Mouse (Mus musculus) neural tube, embryonic 14.5 days (tissue): ENCODE results near the gene Sos2. TPM values are rescaled to one million over a fixed set of nuclear protein-coding genes. Genes with fewer than 3 reads are reported as not detected.
"Not testable (repeated sequence)": the region's sequence is repeated elsewhere in the genome, so short reads cannot be mapped to it uniquely, and the experiment has no call there.

Experiments used
- ATAC-seq: fragments of 200-750 bp; cut with Nextera tagmentation; 2 replicates; pipeline ENCODE4 v1.8.0; 2017; ENCODE audit warnings: low read depth, mild to moderate bottlenecking, moderate TSS enrichment, moderate library complexity
- H3K27ac ChIP-seq: fragments of 300-500 bp; sonication (generic); 2 replicates; pipeline ENCODE4 v1.5.1; 2014; ENCODE audit warnings: low read depth, mild to moderate bottlenecking, control low read depth, low read length, moderate library complexity, mixed read lengths
- H3K27me3 ChIP-seq: fragments of 300-500 bp; sonication (generic); 2 replicates; pipeline ENCODE4 v1.6.1; 2014; ENCODE audit warnings: low read length; ENCODE audit not compliant: control insufficient read depth, insufficient read depth
- H3K36me3 ChIP-seq: fragments of 300-500 bp; sonication (generic); 2 replicates; pipeline ENCODE4 v1.6.1; 2014; ENCODE audit warnings: low read length, mixed read lengths; ENCODE audit not compliant: control insufficient read depth, insufficient read depth
- H3K4me1 ChIP-seq: fragments of 300-500 bp; sonication (generic); 2 replicates; pipeline ENCODE4 v1.6.1; 2014; ENCODE audit warnings: low read length; ENCODE audit not compliant: control insufficient read depth, insufficient read depth
- H3K4me2 ChIP-seq: fragments of 300-500 bp; sonication (generic); 2 replicates; pipeline ENCODE4 v1.6.1; 2014; ENCODE audit warnings: mild to moderate bottlenecking, low read depth, low read length, control low read depth
- H3K4me3 ChIP-seq: fragments of 300-500 bp; sonication (generic); 2 replicates; pipeline ENCODE4 v1.5.1; 2014; ENCODE audit warnings: low read depth, low read length, control low read depth, mixed read lengths
- H3K9ac ChIP-seq: fragments of 300-500 bp; sonication (generic); replicated peaks from 2 replicates; pipeline ENCODE4 v1.6.1; 2014; ENCODE audit warnings: low read depth, mild to moderate bottlenecking, control low read depth, low read length, mixed read lengths
- H3K9me3 ChIP-seq: fragments of 300-500 bp; sonication (generic); 2 replicates; pipeline ENCODE4 v1.6.1; 2016; ENCODE audit warnings: low read length; ENCODE audit not compliant: control insufficient read depth
- WGBS: fragments of 180-500 bp; shearing (Covaris S2); extraction: QIAGEN DNeasy Blood & Tissue Kit; methylation state at CpG from one replicate; pipeline ENCODE4 v1.1.7; 2014; 5-methylcytosine and 5-hydroxymethylcytosine counted together
- polyA plus RNA-seq: library from polyadenylated mRNA; unstranded; fragments of >200 nt; fragmentation: Nextera tagmentation; extraction: Ambion mirVana; gene quantifications from 2 replicates; pipeline ENCODE4 v1.2.1, GENCODE M21; 2014

Gene Sos2
- polyA plus RNA-seq, 1 experiment from 2014 or later, result 18.1 TPM

DNA sequence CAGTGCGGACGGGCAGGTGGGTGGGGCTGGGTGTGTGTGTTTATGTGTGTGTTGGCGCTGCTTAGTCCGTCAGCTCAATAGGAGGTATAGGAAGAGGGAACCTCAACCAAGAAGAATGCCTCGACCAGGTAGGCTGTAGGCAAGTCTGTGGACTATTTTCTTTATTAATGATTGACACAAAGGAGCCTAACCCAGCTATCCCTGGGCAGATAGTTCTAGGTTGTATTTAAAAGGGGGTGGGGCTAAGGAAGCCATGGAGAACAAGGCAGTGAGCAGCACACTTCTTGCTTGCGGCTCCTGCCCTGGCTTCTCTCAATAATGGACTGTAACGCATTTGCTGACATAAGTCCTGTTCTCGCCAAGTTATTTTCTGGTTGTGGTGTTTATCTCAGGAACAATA, 32.1 kb downstream of the Sos2 start:
- no peak overlapping the region for H3K4me2 ChIP-seq
- H3K36me3 ChIP-seq, result peaks cover 24% of the 10 kb centered on the region
- ATAC-seq, result no peak
- no peak overlapping the region for H3K4me3 ChIP-seq
- H3K27me3 ChIP-seq, result no peaks in the 10 kb centered on the region
- no peak overlapping the region for H3K27ac ChIP-seq
- H3K9me3 ChIP-seq, result no peaks in the 10 kb centered on the region
- WGBS, result 91% methylated on average over 8 of the region's 8 CpGs
- no peak overlapping the region for H3K9ac ChIP-seq
- H3K4me1 ChIP-seq, result no peaks in the 10 kb centered on the region

DNA sequence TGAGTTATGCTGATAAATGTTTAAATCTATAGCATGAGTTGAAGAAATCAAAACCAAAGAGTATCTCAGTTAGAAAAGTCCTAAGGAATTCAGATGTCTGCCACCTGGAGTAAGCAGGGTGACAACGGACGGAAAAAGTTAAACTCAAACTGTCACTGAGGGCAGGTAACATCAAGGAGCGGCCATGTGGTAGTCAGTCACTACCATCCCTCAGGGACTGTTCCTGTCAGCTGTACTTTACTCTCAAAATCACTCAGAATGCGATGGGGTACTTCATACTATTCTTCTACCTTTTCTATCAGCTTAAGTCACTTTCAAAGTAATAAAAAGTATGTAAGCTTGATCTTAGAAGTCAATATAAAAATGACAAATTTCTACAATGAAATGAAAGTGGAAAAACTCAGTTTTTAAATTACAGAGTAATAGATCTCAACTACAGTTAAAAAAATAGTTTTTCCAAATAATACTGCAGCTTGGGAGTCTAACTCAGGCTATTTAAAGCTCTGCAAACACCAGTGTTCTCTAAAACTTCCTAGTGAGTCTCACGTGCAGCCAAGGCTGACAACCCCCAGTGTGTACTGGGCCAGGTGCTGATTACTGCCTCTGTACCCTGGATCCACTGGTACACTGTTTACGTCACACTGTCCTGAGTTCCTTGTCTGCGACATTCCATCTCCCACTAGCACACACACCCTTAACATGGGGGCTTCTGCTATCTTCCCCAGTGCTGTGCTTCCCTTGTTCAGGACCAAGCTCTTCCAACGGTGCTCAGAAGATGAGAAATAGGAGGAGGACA, 35.6 kb downstream of the Sos2 start:
- Histone ChIP-seq H3K4me2 (no peak overlapping the region), H3K9ac (no peak overlapping the region), H3K36me3 (peaks cover 18% of the 10 kb centered on the region), H3K9me3 (no peaks in the 10 kb centered on the region), H3K27me3 (no peaks in the 10 kb centered on the region), H3K27ac (no peak overlapping the region), H3K4me3 (no peak overlapping the region), H3K4me1 (no peaks in the 10 kb centered on the region)
- no peak for ATAC-seq
- WGBS, result 94% methylated on average over 8 of the region's 8 CpGs

DNA sequence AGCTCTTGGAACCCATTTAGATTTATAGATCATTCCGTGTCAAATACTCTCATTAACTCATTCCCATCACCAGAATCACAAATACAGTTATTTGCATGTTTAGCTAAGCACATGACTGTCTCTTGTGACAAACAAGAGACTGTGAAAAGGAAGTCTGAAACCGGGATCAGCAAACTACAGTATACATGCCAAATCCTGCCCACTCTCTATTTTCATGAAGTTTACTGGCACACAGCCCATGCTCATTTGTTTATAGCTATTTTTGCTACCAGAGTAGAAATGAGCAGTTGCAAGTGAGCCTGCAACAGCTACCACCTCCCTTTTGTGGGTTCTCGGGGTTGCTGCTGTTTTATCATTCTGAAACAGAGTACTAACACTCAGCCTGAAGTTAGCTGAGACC, 36.8 kb downstream of the Sos2 start:
- H3K4me2 ChIP-seq, result no peak overlapping the region
- no peaks in the 10 kb centered on the region for H3K4me1 ChIP-seq
- no peaks in the 10 kb centered on the region for H3K27me3 ChIP-seq
- no peak overlapping the region for H3K27ac ChIP-seq
- no peaks in the 10 kb centered on the region for H3K9me3 ChIP-seq
- no peak overlapping the region for H3K9ac ChIP-seq
- no peak overlapping the region for H3K4me3 ChIP-seq
- H3K36me3 ChIP-seq, result peaks cover 21% of the 10 kb centered on the region
- no peak for ATAC-seq
- 70% methylated on average over 3 of the region's 3 CpGs for WGBS

DNA sequence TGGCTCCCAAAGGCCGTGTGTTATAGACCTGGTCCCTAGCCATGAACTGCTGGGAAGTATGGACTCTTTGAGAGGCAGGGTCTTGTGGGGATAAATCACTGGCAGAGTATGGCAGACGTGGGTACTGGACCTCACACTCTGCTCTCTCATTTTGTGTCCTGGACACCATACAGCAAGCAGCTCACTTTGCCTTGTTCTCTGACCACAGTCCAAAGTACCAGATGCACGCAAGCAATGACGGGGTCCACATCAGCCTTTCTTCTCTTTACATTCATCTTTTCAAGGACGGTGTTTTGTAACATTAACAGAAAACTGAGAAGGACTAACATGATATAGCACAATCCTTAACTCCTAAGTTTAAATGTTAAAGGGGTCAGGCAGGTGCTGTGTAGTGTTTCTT, 38.8 kb downstream of the Sos2 start:
- Histone ChIP-seq H3K27ac (no peak overlapping the region), H3K9ac (no peak overlapping the region), H3K9me3 (no peaks in the 10 kb centered on the region), H3K36me3 (peaks cover 28% of the 10 kb centered on the region), H3K27me3 (no peaks in the 10 kb centered on the region), H3K4me3 (no peak overlapping the region), H3K4me2 (no peak overlapping the region), H3K4me1 (no peaks in the 10 kb centered on the region)
- 85% methylated on average over 5 of the region's 5 CpGs for WGBS
- ATAC-seq, result no peak

DNA sequence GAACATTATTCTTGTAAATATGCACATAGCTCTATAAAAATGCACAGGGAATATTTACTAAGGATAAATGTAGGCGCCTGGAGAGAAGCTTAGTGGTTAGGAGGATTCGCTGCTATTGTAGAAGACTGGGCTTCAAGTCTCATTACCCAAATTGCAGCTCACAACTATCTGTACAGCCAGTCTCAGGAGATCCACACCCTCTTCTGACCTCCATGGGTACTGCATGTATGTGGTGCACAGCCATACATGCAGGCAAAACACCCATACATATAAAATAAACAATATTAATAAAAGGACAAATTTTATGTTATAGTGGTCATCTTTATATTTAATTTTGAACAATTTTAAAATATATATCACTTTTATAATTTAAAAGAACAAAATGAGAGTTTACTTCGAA, 46.9 kb downstream of the Sos2 start:
- Histone ChIP-seq H3K36me3 (peaks cover 12% of the 10 kb centered on the region; the same call in 1 of the 2 replicates), H3K4me3 (no peak overlapping the region), H3K27ac (no peak overlapping the region), H3K4me2 (no peak overlapping the region), H3K9me3 (no peaks in the 10 kb centered on the region), H3K9ac (no peak overlapping the region), H3K27me3 (no peaks in the 10 kb centered on the region), H3K4me1 (no peaks in the 10 kb centered on the region)
- no peak for ATAC-seq
- 90% methylated on average over 3 of the region's 3 CpGs for WGBS

DNA sequence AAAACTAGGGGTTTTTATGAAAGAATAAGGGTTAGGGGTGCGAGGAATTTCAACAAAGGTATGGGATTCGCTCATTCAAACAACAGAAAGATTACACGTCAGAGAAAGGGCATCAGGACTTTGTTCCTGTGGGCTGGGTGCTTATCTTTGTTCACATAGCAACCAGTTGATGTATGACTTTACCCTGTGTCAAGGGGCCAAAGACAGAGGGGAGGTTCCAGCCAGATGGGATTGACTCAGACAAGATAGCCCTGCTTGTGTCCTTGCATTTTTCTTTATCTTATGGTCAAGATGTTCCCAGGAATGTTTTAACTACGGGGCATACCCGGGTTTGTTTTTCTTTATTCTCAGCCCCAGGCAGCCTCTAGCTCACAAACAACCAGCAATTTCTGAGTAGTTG, 63.1 kb downstream of the Sos2 start:
- H3K36me3 ChIP-seq, result peaks cover 23% of the 10 kb centered on the region
- not testable (repeated sequence) for H3K27ac ChIP-seq, H3K27me3 ChIP-seq, H3K4me1 ChIP-seq, H3K9me3 ChIP-seq, H3K9ac ChIP-seq, H3K4me2 ChIP-seq, ATAC-seq, H3K4me3 ChIP-seq
- WGBS, result 85% methylated on average over 5 of the region's 5 CpGs

DNA sequence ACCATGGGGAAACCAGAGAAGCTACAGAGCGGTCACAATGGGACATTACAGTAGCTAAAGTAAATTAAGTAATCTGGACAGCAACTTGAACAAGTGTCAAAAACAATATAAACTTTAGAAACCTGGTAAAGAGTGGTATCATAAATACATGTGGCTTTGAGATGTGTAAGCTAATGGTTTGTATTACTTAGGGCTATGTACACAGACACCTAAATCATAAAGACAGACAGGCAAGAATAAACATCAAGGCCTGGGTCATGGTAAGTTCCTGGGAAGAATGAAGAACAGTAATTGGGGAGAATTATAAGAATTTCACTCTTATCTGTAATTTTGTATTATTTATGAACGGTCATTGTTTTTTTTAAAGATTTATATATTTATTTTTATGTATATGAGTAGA, 77.3 kb downstream of the Sos2 start:
- Histone ChIP-seq H3K27me3 (no peaks in the 10 kb centered on the region), H3K36me3 (peaks cover 6% of the 10 kb centered on the region; the same call in 1 of the 2 replicates), H3K27ac (no peak overlapping the region), H3K4me2 (no peak overlapping the region), H3K9ac (no peak overlapping the region), H3K4me1 (no peaks in the 10 kb centered on the region), H3K4me3 (no peak overlapping the region), H3K9me3 (no peaks in the 10 kb centered on the region)
- 94% methylated on average over 2 of the region's 2 CpGs for WGBS
- no peak for ATAC-seq

DNA sequence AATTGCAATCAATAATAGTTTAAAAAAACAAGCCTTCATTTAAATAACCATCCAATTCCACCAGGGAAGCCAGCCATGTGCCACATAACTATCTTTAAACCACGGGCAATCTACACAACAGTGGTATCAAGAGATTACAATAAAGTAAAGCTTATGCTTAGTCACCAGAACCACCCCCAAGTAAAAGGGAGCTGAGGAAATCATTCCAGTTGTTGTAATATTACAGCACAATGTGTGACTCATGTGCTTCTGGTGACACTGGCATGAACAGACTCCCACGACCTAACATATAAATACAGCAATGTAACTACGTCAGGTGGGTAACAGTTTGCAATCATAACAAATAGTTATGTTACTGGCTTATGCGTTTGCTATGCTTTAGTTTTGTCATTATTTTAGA, 84.2 kb downstream of the Sos2 start:
- ATAC-seq, result no peak
- Histone ChIP-seq H3K9ac (no peak overlapping the region), H3K4me1 (no peaks in the 10 kb centered on the region), H3K9me3 (no peaks in the 10 kb centered on the region), H3K4me2 (no peak overlapping the region), H3K4me3 (no peak overlapping the region), H3K36me3 (0 out of 2 replicates have a peak, but pooled peaks cover 7% of the 10 kb centered on the region), H3K27ac (no peak overlapping the region), H3K27me3 (no peaks in the 10 kb centered on the region)
- WGBS, result 93% methylated on average over 4 of the region's 4 CpGs

DNA sequence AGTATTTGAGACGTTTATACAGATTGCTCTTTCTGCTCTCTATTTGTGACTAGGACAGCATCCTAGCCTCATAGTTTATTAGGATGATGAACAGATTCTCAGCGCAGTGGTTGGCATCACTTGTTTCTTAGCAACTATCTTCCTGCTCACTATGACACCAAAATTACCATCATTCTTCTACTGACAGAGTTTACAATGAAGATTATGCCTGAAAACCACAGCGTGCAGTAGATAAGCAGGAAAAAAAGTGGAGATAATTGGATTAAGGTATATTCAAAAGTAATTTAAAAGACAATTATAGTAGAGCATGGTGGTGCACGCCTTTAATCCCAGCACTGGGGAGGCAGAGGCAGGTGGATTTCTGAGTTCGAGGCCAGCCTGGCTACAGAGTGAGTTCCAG, 88.5 kb downstream of the Sos2 start:
- Histone ChIP-seq H3K9ac (no peak overlapping the region), H3K4me1 (no peaks in the 10 kb centered on the region), H3K27ac (no peak overlapping the region), H3K4me3 (no peak overlapping the region), H3K9me3 (no peaks in the 10 kb centered on the region), H3K36me3 (peaks cover 20% of the 10 kb centered on the region), H3K4me2 (no peak overlapping the region), H3K27me3 (no peaks in the 10 kb centered on the region)
- WGBS, result 90% methylated on average over 5 of the region's 5 CpGs
- no peak for ATAC-seq
